Mouse (Mus musculus): ENCODE measurements around the gene Rheb. TPM values are rescaled to one million over a fixed set of nuclear protein-coding genes. Genes with fewer than 3 reads are reported as not detected.
"Not testable (repeated sequence)": the region's sequence is repeated elsewhere in the genome, so short reads cannot be mapped to it uniquely, and the experiment has no call there.

Gene Rheb
- 10 to 100 TPM; 66.3 to 70.2 TPM for total RNA-seq (2021)
- long read RNA-seq, experiment 1, transcript Rheb-201 (8 exons, 1,784 nt): major isoform, 173 of 182 reads
- long read RNA-seq, experiment 1, partial matches to known transcripts: 0 of 182 reads
- long read RNA-seq, experiment 1, other reads (novel, unspliced or antisense): 9 of 182 reads
- long read RNA-seq, experiment 2, transcript Rheb-201 (8 exons, 1,784 nt): major isoform, 139 of 148 reads
- long read RNA-seq, experiment 2, partial matches to known transcripts: 0 of 148 reads
- long read RNA-seq, experiment 2, other reads (novel, unspliced or antisense): 9 of 148 reads

GRCm38 (mm10) chr5:24842274-24843102 lies at the start of gene Rheb:
Gene Rheb, minus strand, starts transcription at chr5:24842624.
- peak; percentile 94 to 98 for DNase-seq (ENCODE audit: low spot score in 2 of 2)

GRCm38 (mm10) chr5:24889860-24890259 lies 47.4 kb upstream of the Rheb start:
- DNase-seq (ENCODE audit: low spot score in 2 of 2): no peak

GRCm38 (mm10) chr5:24888874-24889591 lies 46.6 kb upstream of the Rheb start:
- no peak for DNase-seq (ENCODE audit: low spot score in 2 of 2)

- DNase-seq (ENCODE audit: low spot score in 2 of 2): no peak
Measured at GRCm38 (mm10) chr5:24887271-24887670, 44.8 kb upstream of the Rheb start.

- DNase-seq (ENCODE audit: low spot score in 2 of 2): no peak
Measured at GRCm38 (mm10) chr5:24878713-24879112, 36.3 kb upstream of the Rheb start.

- DNase-seq (ENCODE audit: low spot score in 2 of 2): no peak
Measured at GRCm38 (mm10) chr5:24877836-24878624, 35.6 kb upstream of the Rheb start.

- no peak for DNase-seq (ENCODE audit: low spot score in 2 of 2)
Measured at GRCm38 (mm10) chr5:24876653-24877052, 34.2 kb upstream of the Rheb start.

- DNase-seq (ENCODE audit: low spot score in 2 of 2): no peak
Measured at GRCm38 (mm10) chr5:24874111-24874510, 31.7 kb upstream of the Rheb start.

GRCm38 (mm10) chr5:24873221-24873620 lies 30.8 kb upstream of the Rheb start:
- no peak for DNase-seq (ENCODE audit: low spot score in 2 of 2)

GRCm38 (mm10) chr5:24871276-24871675 lies 28.9 kb upstream of the Rheb start:
- no peak for DNase-seq (ENCODE audit: low spot score in 2 of 2)

- no peak for DNase-seq (ENCODE audit: low spot score in 2 of 2)
Measured at GRCm38 (mm10) chr5:24869796-24870289, 27.4 kb upstream of the Rheb start.

GRCm38 (mm10) chr5:24863804-24864203 lies 21.4 kb upstream of the Rheb start:
- no peak for DNase-seq (ENCODE audit: low spot score in 2 of 2)

- DNase-seq (ENCODE audit: low spot score in 2 of 2): no peak
Measured at GRCm38 (mm10) chr5:24861449-24861930, 19.1 kb upstream of the Rheb start.

- no peak for DNase-seq (ENCODE audit: low spot score in 2 of 2)
Measured at GRCm38 (mm10) chr5:24860635-24861448, 18.4 kb upstream of the Rheb start.

GRCm38 (mm10) chr5:24859771-24860540 lies 17.5 kb upstream of the Rheb start:
- no peak for DNase-seq (ENCODE audit: low spot score in 2 of 2)

- DNase-seq (ENCODE audit: low spot score in 2 of 2): no peak
Measured at GRCm38 (mm10) chr5:24854827-24855600, 12.6 kb upstream of the Rheb start.

GRCm38 (mm10) chr5:24854256-24854655 lies 11.8 kb upstream of the Rheb start:
- DNase-seq (ENCODE audit: low spot score in 2 of 2): no peak

GRCm38 (mm10) chr5:24848261-24848660 lies 5.8 kb upstream of the Rheb start:
- DNase-seq (ENCODE audit: low spot score in 2 of 2): not testable (repeated sequence)
